Mouse (Mus musculus) myocyte (in vitro differentiated cells): ENCODE measurements around the gene Rab3gap2.

Experiments
- CEBPB ChIP-seq: IDR thresholded peaks from 2 replicates; pipeline ENCODE4 v1.6.1; 2011; ENCODE audit warnings: mild to moderate bottlenecking, moderate library complexity; ENCODE audit not compliant: poor library complexity, insufficient read depth, severe bottlenecking
- E2F4 ChIP-seq: IDR thresholded peaks from one replicate; pipeline ENCODE4 v1.6.1; 2011; ENCODE audit warnings: mild to moderate bottlenecking, control low read depth, moderate library complexity; ENCODE audit not compliant: insufficient read depth
- MAX ChIP-seq: IDR thresholded peaks from one replicate; pipeline ENCODE4 v1.6.1; 2011; ENCODE audit warnings: low read depth, mild to moderate bottlenecking, control low read depth
- MYOD1 ChIP-seq, 3 experiments: IDR thresholded peaks; one replicate each; pipeline ENCODE4 v1.6.1; 2011; ENCODE audit warnings: control low read depth in 2 of 3, low read depth in 2 of 3, mild to moderate bottlenecking in 2 of 3, moderate library complexity in 1 of 3; ENCODE audit not compliant: insufficient read length in 2 of 3, control insufficient read depth in 1 of 3
- POLR2A ChIP-seq: IDR thresholded peaks from one replicate; pipeline ENCODE4 v1.6.1; 2011; ENCODE audit warnings: low read depth, mild to moderate bottlenecking, control low read depth, moderate library complexity; ENCODE audit not compliant: insufficient read length
- TCF12 ChIP-seq: IDR thresholded peaks from one replicate; pipeline ENCODE4 v1.6.1; 2011; ENCODE audit warnings: mild to moderate bottlenecking, control low read depth; ENCODE audit not compliant: poor library complexity, insufficient read depth, severe bottlenecking

- no peak for TF ChIP-seq E2F4
- TF ChIP-seq POLR2A, result no peak
- no peak for TF ChIP-seq MYOD1 (IDR thresholded peaks at IDR 0.05; ENCODE audit: control insufficient read depth in 1 of 3, insufficient read length in 2 of 3, low read depth in 2 of 3)
- no peak for TF ChIP-seq MAX
- TF ChIP-seq TCF12, result no peak
- TF ChIP-seq CEBPB, result no peak
These were observed 98.9 kb downstream of the Rab3gap2 start for GRCm38 (mm10) chr1:185302816-185303215.
